Mouse (Mus musculus) retina, postnatal 7 days (tissue): ENCODE results near the gene Ceacam1.

Experiments
- DNase-seq: peaks from one replicate; pipeline ENCODE4 v3.0.0-alpha.2; 2012; ENCODE audit warnings: low read depth, low spot score

Ceacam1 gene

GRCm38 (mm10) chr7:25411861-25412260 is 65.5 kb downstream of the Ceacam1 start:
- no peak for DNase-seq
